Mouse (Mus musculus): Measurements from ENCODE around the gene Ago4.
A peak's percentile ranks its signal among the peaks of the same experiment; 100 is the strongest.

Ago4 gene

DNA sequence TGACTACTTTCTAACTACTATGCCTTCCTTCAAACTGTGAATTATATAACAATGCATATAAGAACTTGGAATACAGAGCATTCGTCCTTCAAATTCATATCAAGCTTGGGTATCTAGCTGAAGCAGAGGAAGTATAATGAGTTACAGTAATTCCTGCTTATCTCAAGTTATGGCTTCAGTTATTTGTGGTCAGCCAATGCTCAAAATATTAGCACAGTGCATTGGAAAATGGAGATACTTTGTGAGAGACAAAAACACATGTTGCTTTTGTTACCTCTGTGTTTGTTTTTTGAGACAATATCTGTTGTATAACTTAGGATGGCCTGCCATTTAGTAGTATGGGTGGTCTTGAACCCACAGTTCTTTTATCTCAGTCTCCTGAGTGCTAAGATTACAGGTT, 34.7 kb downstream of the Ago4 start:
- Histone ChIP-seq H3K36me3 (ENCODE audit: control insufficient read depth, insufficient read depth, low read length, poor library complexity, severe bottlenecking) (no peaks in the 10 kb centered on the region), H3K27me3 (ENCODE audit: control insufficient read depth, insufficient read depth, low read length, poor library complexity, severe bottlenecking) (no peaks in the 10 kb centered on the region)
- DNase-seq (ENCODE audit: low read depth, low spot score) = no peak

DNA sequence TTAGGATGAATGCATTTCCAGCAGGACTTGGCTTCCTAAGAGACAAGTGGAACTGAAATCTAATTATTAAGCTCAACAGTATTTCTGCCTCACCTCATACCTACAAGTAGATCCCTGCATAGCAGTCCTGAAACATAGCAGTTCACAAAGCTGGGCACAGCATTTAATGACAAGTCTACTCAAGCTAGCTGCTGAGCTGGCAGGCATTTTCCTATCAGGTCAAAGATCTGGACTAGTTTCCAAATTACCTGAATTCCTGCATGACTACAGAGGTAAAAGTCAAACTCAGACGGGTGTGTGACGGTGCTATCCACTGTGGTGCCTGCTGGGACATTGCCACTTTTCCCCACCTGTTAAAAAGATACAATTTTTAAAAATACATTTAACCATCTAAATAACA, 36.3 kb downstream of the Ago4 start:
- DNase-seq (ENCODE audit: low read depth, low spot score) = no peak
- no peaks in the 10 kb centered on the region for H3K36me3 ChIP-seq (ENCODE audit: control insufficient read depth, insufficient read depth, low read length, poor library complexity, severe bottlenecking)
- H3K27me3 ChIP-seq (ENCODE audit: control insufficient read depth, insufficient read depth, low read length, poor library complexity, severe bottlenecking) = no peaks in the 10 kb centered on the region

DNA sequence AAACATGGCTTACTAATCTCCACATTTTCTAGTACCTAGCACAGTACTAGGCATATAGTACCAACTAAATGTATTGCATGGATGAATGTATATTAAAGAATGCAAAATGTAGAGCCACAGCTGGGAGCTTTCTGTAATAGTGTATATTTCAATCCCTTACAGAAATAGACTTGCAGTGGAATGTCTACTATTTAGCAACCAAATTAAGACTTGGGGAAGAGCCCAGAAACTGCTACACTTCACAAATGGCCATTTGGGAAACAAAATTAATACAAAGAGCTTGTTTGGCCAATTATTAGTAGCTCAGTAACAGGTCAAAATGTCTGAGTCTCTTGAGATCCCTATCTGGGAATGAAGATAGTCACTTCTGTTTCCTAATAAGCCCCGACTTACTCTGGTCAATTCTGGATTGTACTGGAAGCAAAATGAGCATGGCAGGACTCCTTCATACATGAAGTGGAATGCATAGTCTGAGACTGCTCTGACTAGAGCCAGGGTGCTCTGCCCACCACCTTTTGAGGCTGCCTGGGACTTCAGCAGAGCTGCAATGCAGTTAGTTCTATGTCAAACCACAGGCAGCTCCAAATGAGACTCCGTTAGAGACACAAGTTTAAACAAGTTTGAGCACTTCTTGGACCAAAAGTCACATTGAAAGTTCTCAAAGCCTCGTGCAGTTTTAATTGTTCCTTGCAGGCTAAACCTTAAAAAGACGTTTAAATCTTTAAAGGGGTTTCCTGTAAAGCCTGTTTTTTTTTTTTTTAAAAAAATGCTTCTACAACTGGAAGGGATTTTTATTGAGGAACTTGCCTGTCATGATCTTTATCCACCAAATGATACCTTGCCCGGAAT, 37.1 kb downstream of the Ago4 start:
- DNase-seq (ENCODE audit: low read depth, low spot score) = no peak
- Histone ChIP-seq H3K27me3 (ENCODE audit: control insufficient read depth, insufficient read depth, low read length, poor library complexity, severe bottlenecking) (no peaks in the 10 kb centered on the region), H3K36me3 (ENCODE audit: control insufficient read depth, insufficient read depth, low read length, poor library complexity, severe bottlenecking) (no peaks in the 10 kb centered on the region)

DNA sequence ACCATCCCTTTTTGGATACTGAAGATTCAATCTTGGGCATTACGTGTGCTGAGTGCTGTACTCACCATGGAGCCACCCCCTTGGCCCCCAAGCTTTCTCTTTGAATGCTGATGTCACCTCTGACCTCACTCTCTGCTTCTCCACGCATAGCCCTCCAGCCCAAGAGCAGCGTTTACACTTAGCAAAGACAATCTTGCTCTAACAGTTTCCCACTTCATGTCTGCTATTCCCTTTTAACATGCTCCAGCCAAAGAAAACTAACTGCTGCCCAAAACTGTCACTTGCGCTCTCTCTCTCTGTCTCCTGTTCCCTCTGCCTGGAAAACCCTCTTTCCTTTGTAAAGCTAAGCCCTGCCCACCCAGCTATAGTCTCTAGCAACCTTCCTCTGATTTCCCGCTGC, 37.8 kb downstream of the Ago4 start:
- no peak for DNase-seq (ENCODE audit: low read depth, low spot score)
- Histone ChIP-seq H3K27me3 (ENCODE audit: control insufficient read depth, insufficient read depth, low read length, poor library complexity, severe bottlenecking) (no peaks in the 10 kb centered on the region), H3K36me3 (ENCODE audit: control insufficient read depth, insufficient read depth, low read length, poor library complexity, severe bottlenecking) (no peaks in the 10 kb centered on the region)

DNA sequence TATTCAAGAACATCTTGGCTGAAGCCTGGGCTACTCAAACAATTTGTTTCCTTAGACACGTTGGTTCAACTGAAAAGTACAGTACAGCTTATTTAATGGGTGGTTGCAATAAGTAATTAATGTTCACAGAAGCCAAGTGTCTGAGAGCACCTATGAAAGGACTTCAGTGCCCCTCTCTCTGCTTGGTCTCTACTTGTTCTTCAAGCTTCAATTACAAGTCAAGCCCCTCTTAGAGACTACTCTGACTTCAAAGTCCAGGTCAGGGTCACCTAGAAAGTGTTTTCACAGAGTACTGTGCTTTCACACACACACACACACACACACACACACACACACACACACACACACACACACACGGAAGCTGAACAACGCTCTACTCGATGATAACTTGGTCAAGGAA, 39.9 kb downstream of the Ago4 start:
- H3K27me3 ChIP-seq (ENCODE audit: control insufficient read depth, insufficient read depth, low read length, poor library complexity, severe bottlenecking) = no peaks in the 10 kb centered on the region
- DNase-seq (ENCODE audit: low read depth, low spot score) = no peak

DNA sequence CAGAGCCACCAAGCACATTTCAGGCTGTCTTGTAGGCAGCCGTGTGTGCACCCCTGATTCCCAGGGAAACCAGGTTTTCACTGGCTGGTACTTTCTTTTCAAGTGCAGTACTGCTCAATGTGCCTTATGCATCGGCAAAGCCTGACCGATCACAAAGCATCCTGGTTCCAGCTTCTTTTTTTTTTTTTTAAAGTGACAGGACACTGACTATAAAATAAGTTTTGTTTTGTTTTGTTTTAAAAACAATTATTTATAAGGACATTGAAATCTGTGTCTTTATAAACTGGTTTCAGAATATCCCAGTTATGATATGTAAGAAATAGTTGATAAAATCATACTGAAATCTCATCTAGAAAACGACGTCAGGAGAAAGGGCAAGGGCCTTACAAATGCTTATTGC, 41.3 kb downstream of the Ago4 start:
- Histone ChIP-seq H3K27me3 (ENCODE audit: control insufficient read depth, insufficient read depth, low read length, poor library complexity, severe bottlenecking) (no peaks in the 10 kb centered on the region), H3K36me3 (ENCODE audit: control insufficient read depth, insufficient read depth, low read length, poor library complexity, severe bottlenecking) (no peaks in the 10 kb centered on the region)
- no peak for DNase-seq (ENCODE audit: low read depth, low spot score)

More for the DNA sequence above, 39.9 kb downstream of the Ago4 start:
- H3K36me3 ChIP-seq (ENCODE audit: control insufficient read depth, insufficient read depth, low read length, poor library complexity, severe bottlenecking) = no peaks in the 10 kb centered on the region

DNA sequence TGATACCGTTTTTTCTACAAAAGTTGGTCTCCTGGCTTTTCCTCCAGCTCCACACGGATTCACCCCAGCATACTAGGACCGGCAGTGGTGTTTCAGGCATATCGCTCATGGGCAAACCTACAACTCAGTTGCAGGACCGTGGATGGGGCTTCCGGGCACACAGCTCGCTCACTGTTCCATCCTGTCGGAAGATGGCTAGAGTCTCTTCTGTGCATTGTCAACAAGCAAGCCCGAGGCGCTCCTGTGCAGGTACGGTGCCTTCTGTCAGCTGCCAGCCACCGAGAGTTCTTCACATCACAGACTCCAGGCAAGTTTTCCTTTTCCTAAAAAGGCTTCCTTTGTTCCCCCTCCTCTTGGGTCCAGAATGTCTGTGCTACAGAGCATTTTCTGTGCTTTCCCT, 42.5 kb downstream of the Ago4 start:
- no peak for DNase-seq (ENCODE audit: low read depth, low spot score)
- no peaks in the 10 kb centered on the region for H3K27me3 ChIP-seq (ENCODE audit: control insufficient read depth, insufficient read depth, low read length, poor library complexity, severe bottlenecking)
- no peaks in the 10 kb centered on the region for H3K36me3 ChIP-seq (ENCODE audit: control insufficient read depth, insufficient read depth, low read length, poor library complexity, severe bottlenecking)

DNA sequence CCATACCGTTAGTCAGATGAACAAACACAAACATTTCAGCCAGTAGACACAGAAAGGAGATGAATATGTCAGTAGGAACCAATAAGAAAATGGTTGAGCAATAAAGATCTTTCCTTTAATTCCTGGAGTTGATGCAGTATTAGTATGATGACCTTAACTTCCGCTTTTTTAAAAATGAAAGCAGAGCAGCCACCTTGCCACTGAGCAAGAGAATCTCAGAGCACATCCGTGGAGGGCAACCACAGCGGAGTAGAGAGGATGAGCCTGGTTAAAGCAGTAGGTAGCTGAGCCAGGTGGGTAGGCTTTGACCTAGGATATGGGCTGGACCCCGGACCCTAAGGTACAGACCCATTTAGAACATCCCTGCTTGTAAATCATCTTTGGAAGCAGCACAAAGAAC, 43.5 kb downstream of the Ago4 start:
- Histone ChIP-seq H3K27me3 (ENCODE audit: control insufficient read depth, insufficient read depth, low read length, poor library complexity, severe bottlenecking) (no peaks in the 10 kb centered on the region), H3K36me3 (ENCODE audit: control insufficient read depth, insufficient read depth, low read length, poor library complexity, severe bottlenecking) (no peaks in the 10 kb centered on the region)
- DNase-seq (ENCODE audit: low read depth, low spot score) = peak; percentile 47

DNA sequence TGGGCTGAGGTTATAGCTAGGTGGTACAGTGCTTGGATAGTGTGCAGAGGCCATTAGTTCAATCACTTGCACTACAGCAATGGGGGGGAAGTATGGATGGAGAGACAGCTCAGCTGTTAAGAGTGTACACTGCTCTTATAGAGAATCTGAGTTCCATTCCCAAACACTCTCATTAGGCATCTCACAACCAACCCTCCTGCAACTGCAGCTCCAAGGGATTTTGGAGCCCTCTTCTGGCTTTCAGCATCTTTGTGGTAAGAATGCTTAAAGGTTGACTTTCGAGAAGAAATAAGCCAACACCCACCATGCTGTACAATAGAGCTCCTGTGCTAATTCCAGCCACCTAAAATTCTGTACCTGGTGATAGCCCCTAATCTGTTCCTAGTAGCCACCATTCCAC, 47.1 kb downstream of the Ago4 start:
- no peak for DNase-seq (ENCODE audit: low read depth, low spot score)
- H3K36me3 ChIP-seq (ENCODE audit: control insufficient read depth, insufficient read depth, low read length, poor library complexity, severe bottlenecking) = no peaks in the 10 kb centered on the region
- H3K27me3 ChIP-seq (ENCODE audit: control insufficient read depth, insufficient read depth, low read length, poor library complexity, severe bottlenecking) = no peaks in the 10 kb centered on the region

DNA sequence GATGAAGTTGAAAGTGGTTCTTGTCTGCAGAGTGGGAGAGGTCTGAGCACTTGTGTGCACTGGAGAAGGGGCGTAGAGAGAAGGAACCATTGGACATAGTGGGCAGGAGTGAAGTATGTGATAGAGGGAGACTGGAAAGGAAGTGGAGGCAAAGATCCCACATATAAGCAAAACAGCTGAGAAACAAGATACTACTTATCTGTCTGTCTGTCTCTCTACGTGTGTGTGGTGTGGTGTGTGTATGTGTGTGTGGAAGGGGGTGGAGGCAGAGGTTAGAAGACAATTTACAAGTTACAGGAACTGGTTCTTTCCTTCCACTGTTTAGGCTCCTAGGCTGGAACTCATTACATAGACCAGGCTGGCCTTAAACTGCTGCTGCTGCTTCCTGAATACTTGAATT, 48.2 kb downstream of the Ago4 start:
- no peak for DNase-seq (ENCODE audit: low read depth, low spot score)
- no peaks in the 10 kb centered on the region for H3K27me3 ChIP-seq (ENCODE audit: control insufficient read depth, insufficient read depth, low read length, poor library complexity, severe bottlenecking)
- H3K36me3 ChIP-seq (ENCODE audit: control insufficient read depth, insufficient read depth, low read length, poor library complexity, severe bottlenecking) = no peaks in the 10 kb centered on the region

DNA sequence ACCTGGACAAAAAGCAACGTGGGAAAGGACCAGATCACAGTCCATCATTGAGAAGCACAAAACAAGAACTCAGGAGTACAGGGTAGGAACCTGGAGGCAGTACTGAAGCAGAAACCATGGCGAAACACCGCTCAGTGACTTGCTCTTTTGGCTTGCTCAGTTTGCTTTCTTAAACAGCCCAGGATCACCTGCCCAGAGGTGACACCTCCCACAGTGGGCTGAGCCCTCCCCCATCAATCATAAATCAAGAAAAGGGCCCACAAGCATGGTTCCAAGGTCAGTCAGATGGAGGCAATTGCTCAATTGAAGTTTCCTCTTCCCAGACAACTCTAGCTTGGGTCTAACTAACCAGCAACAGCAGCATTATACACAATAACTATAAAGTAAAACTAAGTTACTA, 49.4 kb downstream of the Ago4 start:
- Histone ChIP-seq H3K36me3 (ENCODE audit: control insufficient read depth, insufficient read depth, low read length, poor library complexity, severe bottlenecking) (no peaks in the 10 kb centered on the region), H3K27me3 (ENCODE audit: control insufficient read depth, insufficient read depth, low read length, poor library complexity, severe bottlenecking) (no peaks in the 10 kb centered on the region)
- no peak for DNase-seq (ENCODE audit: low read depth, low spot score)

DNA sequence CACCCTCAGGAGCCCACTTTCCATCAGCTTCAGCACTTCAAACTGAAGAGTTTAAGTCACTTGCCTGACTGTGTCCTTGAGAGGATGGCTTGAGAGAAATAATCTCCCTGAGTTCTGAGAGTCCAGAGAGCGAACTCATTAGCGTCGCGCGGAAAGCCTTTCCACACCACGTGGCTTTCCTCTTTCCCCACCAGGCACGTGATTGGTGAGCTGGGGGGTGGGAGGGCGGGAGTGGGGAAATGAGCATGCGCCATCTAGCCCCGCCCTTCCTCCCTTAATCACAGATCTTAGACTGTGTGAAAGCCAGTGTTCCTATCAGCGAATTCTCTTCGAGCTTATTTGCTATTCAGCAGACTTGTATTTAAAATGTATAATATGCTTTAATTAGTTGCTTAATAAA, 50.3 kb downstream of the Ago4 start:
- DNase-seq (ENCODE audit: low read depth, low spot score) = no peak
- Histone ChIP-seq H3K36me3 (ENCODE audit: control insufficient read depth, insufficient read depth, low read length, poor library complexity, severe bottlenecking) (no peaks in the 10 kb centered on the region), H3K27me3 (ENCODE audit: control insufficient read depth, insufficient read depth, low read length, poor library complexity, severe bottlenecking) (no peaks in the 10 kb centered on the region)

DNA sequence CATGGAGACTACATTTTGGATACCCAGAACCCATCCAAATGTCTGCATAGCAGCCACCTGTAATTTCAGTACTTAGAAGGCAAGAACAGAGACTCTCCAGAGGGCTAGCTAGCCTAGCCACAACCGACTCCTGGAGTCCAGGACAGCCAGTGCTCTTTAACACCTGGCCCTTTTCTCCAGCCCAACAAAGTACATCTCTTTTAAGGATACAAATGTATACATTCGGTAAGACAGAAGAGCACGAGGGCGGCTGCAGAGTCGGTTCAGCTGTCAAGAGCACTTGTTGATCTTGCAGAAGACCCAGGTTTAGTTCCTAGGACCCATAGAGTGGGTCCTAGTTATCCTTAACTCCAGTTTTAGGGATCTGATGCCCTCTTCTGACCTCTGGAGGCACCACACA, 51.8 kb downstream of the Ago4 start:
- Histone ChIP-seq H3K36me3 (ENCODE audit: control insufficient read depth, insufficient read depth, low read length, poor library complexity, severe bottlenecking) (no peaks in the 10 kb centered on the region), H3K27me3 (ENCODE audit: control insufficient read depth, insufficient read depth, low read length, poor library complexity, severe bottlenecking) (no peaks in the 10 kb centered on the region)
- DNase-seq (ENCODE audit: low read depth, low spot score) = no peak

DNA sequence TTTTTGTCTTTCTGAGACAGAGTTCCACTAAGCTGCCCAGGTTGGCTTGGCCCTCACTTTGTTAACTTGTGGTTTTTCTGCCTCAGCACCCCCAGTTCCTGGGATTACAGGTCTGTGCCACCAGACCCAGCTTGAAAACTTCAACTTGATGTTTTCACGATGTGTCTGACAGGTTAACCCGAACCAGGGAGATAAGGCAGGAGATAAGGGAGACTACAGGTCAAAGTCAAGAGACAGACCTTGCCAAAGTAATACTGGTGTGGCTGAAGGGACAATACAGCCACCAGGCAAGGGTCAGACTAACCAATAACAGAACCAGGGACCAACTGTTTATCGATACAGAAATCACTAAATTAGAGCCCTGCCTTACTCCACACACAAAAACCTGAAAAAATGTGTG, 53.0 kb downstream of the Ago4 start:
- DNase-seq (ENCODE audit: low read depth, low spot score) = no peak
- H3K27me3 ChIP-seq (ENCODE audit: control insufficient read depth, insufficient read depth, low read length, poor library complexity, severe bottlenecking) = no peaks in the 10 kb centered on the region
- H3K36me3 ChIP-seq (ENCODE audit: control insufficient read depth, insufficient read depth, low read length, poor library complexity, severe bottlenecking) = no peaks in the 10 kb centered on the region

DNA sequence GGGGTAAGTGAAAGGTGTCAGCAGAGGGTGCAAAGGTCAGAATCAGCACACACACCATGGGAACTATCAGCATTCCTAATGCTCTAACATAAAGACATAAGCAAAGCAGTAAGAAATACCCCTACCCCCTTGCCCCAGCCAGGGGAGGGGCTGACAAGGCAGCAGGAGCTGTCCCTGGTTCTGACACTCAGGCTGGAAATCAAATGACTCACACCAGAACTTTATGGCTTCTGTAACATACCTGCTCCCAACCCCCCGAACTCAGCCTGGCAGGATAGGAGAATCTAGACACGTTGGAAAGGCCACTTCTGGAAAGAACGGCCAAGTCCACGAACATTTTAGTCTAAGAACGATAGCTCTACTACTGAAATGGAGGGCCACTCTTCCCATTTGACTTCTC, 60.2 kb downstream of the Ago4 start:
- no peaks in the 10 kb centered on the region for H3K36me3 ChIP-seq (ENCODE audit: control insufficient read depth, insufficient read depth, low read length, poor library complexity, severe bottlenecking)
- DNase-seq (ENCODE audit: low read depth, low spot score) = no peak
- no peaks in the 10 kb centered on the region for H3K27me3 ChIP-seq (ENCODE audit: control insufficient read depth, insufficient read depth, low read length, poor library complexity, severe bottlenecking)

DNA sequence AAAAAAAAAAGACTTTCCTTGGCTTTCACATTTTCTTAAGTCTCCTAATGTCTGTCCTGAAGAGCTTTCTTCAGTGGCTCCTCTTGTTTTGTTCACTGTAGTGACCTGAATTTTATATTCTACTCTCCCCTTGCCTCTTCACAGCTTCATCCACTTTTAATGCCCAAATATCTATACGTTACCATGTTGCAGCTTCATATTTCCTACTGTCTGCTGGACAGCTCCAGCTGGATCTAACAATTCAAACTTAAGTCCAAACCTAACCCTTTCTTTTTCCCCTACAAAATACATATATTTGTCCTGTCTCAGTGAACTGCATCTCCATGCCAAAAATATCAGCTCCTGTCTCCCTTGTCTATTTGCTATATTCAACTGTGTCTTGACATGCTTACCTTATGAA, 63.9 kb downstream of the Ago4 start:
- H3K36me3 ChIP-seq (ENCODE audit: control insufficient read depth, insufficient read depth, low read length, poor library complexity, severe bottlenecking) = no peaks in the 10 kb centered on the region
- H3K27me3 ChIP-seq (ENCODE audit: control insufficient read depth, insufficient read depth, low read length, poor library complexity, severe bottlenecking) = no peaks in the 10 kb centered on the region
- no peak for DNase-seq (ENCODE audit: low read depth, low spot score)
